Mouse (Mus musculus): ENCODE results near the gene Hist3h2ba.

- TF ChIP-seq EP300 (IDR thresholded peaks at IDR 0.05; ENCODE audit: low read depth): no peak
- no peak for TF ChIP-seq CTCF (IDR thresholded peaks at IDR 0.05; ENCODE audit: low read depth)
Measured at GRCm38 (mm10) chr11:58974414-58974813, 25.7 kb downstream of the Hist3h2ba start.
